Mouse (Mus musculus) megakaryocyte, embryonic 14.5 days (primary cell): Measurements from ENCODE around the gene Tmem86b. TPM values are rescaled to one million over a fixed set of nuclear protein-coding genes. Genes with fewer than 3 reads are reported as not detected.
A peak's percentile ranks its signal among the peaks of the same experiment; 100 is the strongest.

ENCODE experiments used
- H3K27me3 ChIP-seq: replicated peaks from 2 replicates; pipeline ENCODE3; 2012; ENCODE audit warnings: inconsistent platforms
- H3K36me3 ChIP-seq: replicated peaks from 2 replicates; pipeline ENCODE3; 2012; ENCODE audit warnings: low read length, inconsistent platforms, mixed read lengths
- H3K4me1 ChIP-seq: 2 replicates; pipeline ENCODE4 v1.6.1; 2012; ENCODE audit warnings: inconsistent platforms
- H3K4me3 ChIP-seq: replicated peaks from 2 replicates; pipeline ENCODE3; 2012; ENCODE audit warnings: moderate library complexity, mild to moderate bottlenecking, inconsistent platforms
- H3K9me3 ChIP-seq: 2 replicates; pipeline ENCODE4 v1.6.1; 2012; ENCODE audit warnings: inconsistent platforms
- FLI1 ChIP-seq: IDR thresholded peaks from 2 replicates; pipeline ENCODE4 v1.6.1; 2012; ENCODE audit warnings: low read length, inconsistent platforms, mixed read lengths
- GATA1 ChIP-seq: IDR thresholded peaks from 3 replicates; pipeline ENCODE4 v1.6.1; 2012; ENCODE audit warnings: mixed read lengths, low read length, inconsistent platforms, borderline replicate concordance
- polyA plus RNA-seq: library from polyadenylated mRNA; stranded (reverse); fragments of >175 nt; gene quantifications from 2 replicates; pipeline ENCODE4 v1.2.3, GENCODE M21; 2012; ENCODE audit warnings: low replicate concordance; ENCODE audit not compliant: insufficient read depth

Gene Tmem86b
- 5.3 and 15.1 TPM in 2 replicates for polyA plus RNA-seq

DNA sequence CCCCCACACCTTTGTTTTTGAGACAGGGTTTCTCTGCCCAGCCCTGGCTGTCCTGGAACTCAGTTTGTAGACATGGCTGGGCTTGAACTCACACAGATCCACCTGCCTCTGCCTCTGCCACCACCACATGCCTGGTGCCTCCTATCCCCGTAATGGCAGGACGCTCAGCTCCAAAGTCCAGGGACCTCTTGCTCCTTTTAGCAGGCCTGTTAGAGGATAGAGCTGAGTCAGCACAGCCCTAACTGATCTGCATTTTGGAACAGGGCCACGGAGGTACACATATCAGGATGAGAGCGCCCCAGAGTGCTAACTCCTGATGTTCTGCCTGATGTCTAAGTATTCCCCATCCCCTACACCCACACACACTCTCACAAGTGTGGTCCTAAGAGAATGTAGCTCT lies at the start of gene Tmem86b:
Gene Tmem86b, minus strand, starts transcription at position 392 of the 400 bp plus-strand sequence.
- TF ChIP-seq GATA1 (no peak), FLI1 (no peak)
- H3K36me3 ChIP-seq = peaks cover 97% of the 10 kb centered on the region
- no peaks in the 10 kb centered on the region for H3K9me3 ChIP-seq
- H3K27me3 ChIP-seq = no peaks in the 10 kb centered on the region
- peaks cover 90% of the 10 kb centered on the region for H3K4me1 ChIP-seq
- peak within 1 kb of the TSS; percentile 46 for H3K4me3 ChIP-seq

DNA sequence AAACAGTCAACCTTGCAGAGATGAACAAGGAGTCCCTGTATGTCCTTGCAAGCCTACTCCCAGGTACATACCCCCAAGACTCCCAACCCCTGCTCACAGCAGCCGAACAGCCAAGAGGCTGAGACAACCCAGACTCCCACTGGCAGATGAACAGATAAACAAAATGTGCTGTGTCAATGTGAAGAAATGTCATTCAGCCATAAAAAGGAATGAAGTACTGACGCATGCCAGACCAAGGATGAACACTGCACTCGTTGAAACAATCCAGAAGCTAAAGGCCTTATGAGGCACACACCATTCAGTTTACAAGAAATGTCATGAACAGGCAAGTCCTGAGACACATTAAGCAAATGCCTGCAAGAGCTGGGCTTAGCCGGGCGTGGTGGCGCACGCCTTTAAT lies 44.0 kb upstream of the Tmem86b start:
- peaks cover 25% of the 10 kb centered on the region for H3K4me1 ChIP-seq
- TF ChIP-seq FLI1 (no peak), GATA1 (no peak)
- no peaks in the 10 kb centered on the region for H3K27me3 ChIP-seq
- no peaks in the 10 kb centered on the region for H3K9me3 ChIP-seq
- no peak overlapping the region for H3K4me3 ChIP-seq
- peaks cover 69% of the 10 kb centered on the region for H3K36me3 ChIP-seq

DNA sequence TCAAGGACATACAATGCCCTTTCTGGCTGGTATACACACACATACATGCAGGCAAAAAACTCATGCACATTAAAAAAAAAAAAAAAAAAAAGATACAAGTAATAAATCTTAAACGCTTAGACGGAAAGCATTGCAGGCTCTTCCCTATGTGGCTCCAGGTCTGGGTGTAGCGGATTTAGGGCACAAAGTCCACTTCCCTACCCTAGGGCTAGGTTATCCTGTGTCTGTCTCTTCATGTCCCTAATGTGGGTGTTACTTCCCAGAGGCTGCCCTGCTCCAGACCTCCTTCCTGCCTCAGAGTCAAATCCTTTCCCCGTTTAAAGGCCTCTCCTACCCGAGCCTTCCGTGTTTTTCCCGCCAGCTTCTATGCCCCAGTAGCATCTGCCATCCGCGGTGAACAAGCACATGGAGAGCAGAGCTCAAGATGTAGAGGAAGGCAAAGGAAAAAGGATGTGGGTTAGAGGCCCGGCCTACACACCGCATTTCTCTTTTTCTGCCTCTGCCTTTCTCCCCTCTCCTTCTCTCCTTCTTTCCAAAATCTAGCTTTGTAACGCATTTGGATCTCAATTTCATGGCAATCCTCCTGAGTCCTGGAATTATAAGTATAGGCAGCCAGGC lies 43.0 kb upstream of the Tmem86b start:
- no peak for TF ChIP-seq FLI1
- peaks cover 25% of the 10 kb centered on the region for H3K4me1 ChIP-seq
- no peaks in the 10 kb centered on the region for H3K27me3 ChIP-seq
- no peaks in the 10 kb centered on the region for H3K9me3 ChIP-seq
- H3K4me3 ChIP-seq = no peak overlapping the region
- H3K36me3 ChIP-seq = peaks cover 70% of the 10 kb centered on the region

DNA sequence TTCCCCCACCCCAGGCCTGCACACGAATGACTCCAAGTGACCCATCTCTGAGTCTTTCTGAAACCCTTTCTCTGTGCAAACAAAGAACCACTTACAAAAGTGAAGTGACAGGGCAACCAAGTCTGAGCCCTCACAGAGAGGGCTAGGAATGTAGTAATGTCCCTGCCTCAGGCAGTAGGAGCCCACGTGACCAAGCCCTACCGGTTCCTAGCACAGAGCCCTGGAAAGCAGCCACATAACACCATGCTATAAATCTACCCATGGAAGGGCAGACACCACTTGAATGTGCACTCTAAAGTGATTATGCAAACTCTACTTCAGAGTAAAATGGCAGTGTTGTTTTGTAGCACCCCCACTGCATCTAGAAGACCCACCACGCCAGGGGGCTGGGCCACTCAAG lies 40.7 kb upstream of the Tmem86b start:
- TF ChIP-seq FLI1 (no peak), GATA1 (no peak)
- Histone ChIP-seq H3K4me1 (peaks cover 25% of the 10 kb centered on the region), H3K9me3 (no peaks in the 10 kb centered on the region), H3K27me3 (no peaks in the 10 kb centered on the region), H3K36me3 (peaks cover 67% of the 10 kb centered on the region), H3K4me3 (no peak overlapping the region)

DNA sequence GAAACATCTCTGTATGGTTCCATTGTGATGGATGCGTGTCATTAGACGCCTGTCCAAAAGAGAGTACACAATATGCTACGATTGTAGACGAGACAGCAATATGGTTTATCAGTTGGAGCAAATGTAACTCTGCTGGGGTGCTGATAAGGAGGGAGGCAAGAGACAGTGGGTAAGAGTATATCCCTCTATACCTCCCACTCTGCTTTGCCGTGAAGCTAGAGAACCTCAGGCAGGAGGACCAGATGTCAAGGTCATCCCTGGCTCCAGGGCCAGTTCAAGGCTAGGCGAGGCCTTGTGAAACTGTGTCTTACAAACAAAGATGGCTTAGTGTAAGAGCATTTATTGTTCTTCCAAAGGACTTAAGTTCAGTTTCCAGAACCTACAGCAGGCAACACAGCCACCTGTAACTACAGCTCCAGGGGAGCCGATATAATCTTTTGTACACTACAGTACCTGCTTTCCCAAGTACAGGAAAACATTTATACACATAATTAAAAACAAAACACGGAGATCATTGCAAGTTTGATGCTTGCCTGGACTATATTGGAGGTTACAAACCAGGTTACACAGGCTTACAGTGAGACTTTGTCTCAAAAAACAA lies 39.5 kb upstream of the Tmem86b start:
- Histone ChIP-seq H3K36me3 (peaks cover 67% of the 10 kb centered on the region), H3K4me1 (peaks cover 25% of the 10 kb centered on the region), H3K4me3 (no peak overlapping the region), H3K27me3 (no peaks in the 10 kb centered on the region), H3K9me3 (no peaks in the 10 kb centered on the region)
- TF ChIP-seq FLI1 = no peak
- TF ChIP-seq GATA1 = no peak

DNA sequence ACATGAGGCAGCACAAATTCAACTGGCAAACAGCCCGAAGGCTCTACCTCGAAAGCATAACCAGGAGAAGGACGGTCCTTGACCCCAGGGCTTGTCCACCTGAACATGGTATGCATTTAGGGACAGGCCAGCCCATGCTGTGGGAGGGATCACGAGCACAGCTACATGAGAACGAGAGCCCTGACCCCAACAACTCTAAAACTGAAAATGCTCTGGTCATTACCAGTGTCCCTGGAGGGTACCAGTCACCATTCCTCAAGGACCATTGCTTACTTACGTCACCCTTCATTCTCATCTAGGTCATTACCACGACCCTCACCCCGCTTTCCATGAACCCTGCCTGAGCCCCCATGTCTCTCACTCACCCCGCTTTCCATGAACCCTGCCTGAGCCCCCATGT lies 37.9 kb upstream of the Tmem86b start:
- Histone ChIP-seq H3K4me3 (no peak overlapping the region), H3K9me3 (no peaks in the 10 kb centered on the region), H3K27me3 (no peaks in the 10 kb centered on the region), H3K4me1 (peaks cover 13% of the 10 kb centered on the region), H3K36me3 (peaks cover 64% of the 10 kb centered on the region)
- no peak for TF ChIP-seq GATA1
- TF ChIP-seq FLI1 = no peak

DNA sequence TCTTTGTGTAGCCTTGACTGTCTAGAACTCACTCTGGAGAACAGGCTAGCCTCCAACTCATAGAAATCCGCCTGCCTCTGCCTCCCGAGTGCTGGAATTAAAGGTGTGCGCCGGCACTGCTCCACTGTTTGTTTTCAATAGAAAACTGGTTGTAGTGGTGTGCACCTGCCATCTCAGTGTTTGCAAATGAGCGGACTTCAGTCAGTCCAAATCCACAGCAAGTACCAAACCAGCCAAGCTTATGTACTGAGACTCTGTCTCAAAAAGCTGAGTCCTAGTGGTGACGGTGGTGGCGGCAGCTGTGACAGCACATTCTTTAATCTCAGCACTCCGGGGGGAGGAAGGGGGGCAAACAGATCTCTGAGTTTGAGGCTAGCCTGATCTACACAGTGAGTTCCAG lies 37.3 kb upstream of the Tmem86b start:
- H3K4me3 ChIP-seq = no peak overlapping the region
- no peak for TF ChIP-seq GATA1
- no peak for TF ChIP-seq FLI1
- peaks cover 63% of the 10 kb centered on the region for H3K36me3 ChIP-seq
- no peaks in the 10 kb centered on the region for H3K9me3 ChIP-seq
- H3K27me3 ChIP-seq = no peaks in the 10 kb centered on the region
- peaks cover 13% of the 10 kb centered on the region for H3K4me1 ChIP-seq

DNA sequence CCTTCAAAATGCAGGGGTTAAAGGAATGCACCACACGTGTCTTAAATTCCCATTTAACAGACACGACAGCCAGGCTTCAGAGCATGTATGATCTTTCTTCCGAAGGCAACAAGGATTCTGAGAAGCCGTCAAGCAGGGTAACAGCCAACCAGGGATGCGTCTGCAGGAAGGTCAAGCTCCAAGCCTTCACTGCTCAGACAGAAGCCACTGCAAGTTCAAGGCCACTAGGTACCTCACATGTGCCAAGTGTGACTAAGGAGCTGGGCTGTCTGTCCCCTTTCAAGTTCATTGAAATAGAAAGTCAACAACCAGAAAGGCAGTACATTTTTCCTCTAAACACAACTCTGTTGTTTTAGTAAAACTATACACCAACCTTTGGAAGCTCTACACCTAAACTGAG lies 35.6 kb upstream of the Tmem86b start:
- TF ChIP-seq GATA1 (no peak), FLI1 (no peak)
- Histone ChIP-seq H3K9me3 (no peaks in the 10 kb centered on the region), H3K27me3 (no peaks in the 10 kb centered on the region), H3K4me3 (no peak overlapping the region), H3K36me3 (peaks cover 65% of the 10 kb centered on the region), H3K4me1 (peaks cover 14% of the 10 kb centered on the region)

DNA sequence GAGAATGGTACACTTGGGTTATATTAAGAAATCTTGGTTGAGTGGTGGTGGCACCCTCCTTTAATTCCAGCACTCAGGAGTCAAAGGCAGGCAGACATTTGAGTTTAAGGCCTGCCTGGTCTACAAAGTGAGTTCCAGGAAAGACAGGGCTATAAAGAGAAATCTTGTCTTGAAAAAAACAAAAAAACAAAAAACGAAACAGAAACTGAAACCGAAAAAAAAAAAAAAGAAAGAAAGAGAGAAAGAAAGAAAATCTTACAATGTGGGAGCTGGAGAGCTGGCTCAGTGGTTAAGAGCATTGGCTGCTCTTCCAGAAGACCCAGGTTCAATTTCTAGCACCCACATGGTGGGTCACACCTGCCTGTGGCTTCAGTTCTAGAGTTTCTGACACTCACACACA lies 32.5 kb upstream of the Tmem86b start:
- H3K36me3 ChIP-seq = peaks cover 49% of the 10 kb centered on the region
- TF ChIP-seq FLI1 = no peak
- no peak for TF ChIP-seq GATA1

DNA sequence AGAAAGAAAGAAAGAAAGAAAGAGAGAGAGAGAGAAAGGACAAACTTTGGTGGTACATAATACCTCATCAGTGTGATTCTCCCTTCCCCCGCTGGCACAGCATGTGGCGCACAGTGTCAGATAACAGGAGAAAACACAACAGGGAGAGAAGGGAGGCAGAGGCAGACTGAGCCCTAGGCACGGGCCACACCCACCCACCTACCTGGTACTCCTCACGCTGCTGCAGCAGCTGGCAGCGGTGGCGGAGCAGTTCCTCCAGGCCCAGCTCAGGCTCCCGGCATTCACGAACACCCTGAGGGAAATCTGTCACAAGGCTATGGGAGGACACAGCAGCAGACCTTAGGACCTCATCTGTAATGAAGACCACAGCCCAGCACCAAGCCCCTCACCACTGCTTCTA lies 32.0 kb upstream of the Tmem86b start:
- TF ChIP-seq GATA1 (no peak), FLI1 (no peak)
- peaks cover 45% of the 10 kb centered on the region for H3K36me3 ChIP-seq
- no peaks in the 10 kb centered on the region for H3K27me3 ChIP-seq
- no peak overlapping the region for H3K4me3 ChIP-seq
- no peaks in the 10 kb centered on the region for H3K9me3 ChIP-seq
- peaks cover 26% of the 10 kb centered on the region for H3K4me1 ChIP-seq

More for the DNA sequence above, 32.5 kb upstream of the Tmem86b start:
- H3K9me3 ChIP-seq = no peaks in the 10 kb centered on the region
- no peaks in the 10 kb centered on the region for H3K27me3 ChIP-seq
- H3K4me3 ChIP-seq = no peak overlapping the region
- peaks cover 26% of the 10 kb centered on the region for H3K4me1 ChIP-seq

DNA sequence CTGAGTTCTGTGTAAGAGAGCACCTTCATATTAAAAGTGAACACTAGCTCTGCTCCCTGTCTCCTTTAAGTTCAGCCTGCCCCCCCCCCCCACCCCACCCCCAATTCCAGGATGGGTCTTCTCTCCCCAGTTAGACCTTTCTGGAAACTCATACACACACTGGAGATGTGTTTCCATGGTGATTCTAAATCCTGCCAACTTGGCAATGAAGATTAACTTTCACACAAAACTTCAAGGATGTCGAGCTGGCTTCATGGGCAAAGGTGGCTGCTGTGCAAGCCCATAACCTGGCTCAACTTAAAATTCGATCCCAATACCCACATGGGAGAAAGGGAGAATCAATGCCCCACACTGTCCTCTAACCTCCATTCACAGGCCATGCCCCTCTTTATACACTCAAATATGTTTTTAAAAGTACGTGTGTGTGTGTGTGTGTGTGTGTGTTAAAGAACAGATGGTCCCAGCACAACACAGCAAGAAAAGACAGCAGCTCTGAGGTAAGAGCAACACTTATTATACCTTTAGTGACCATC lies 28.8 kb upstream of the Tmem86b start:
- TF ChIP-seq GATA1 (no peak), FLI1 (no peak)
- peak overlapping the region; percentile 98 for H3K4me3 ChIP-seq
- H3K27me3 ChIP-seq = no peaks in the 10 kb centered on the region
- no peaks in the 10 kb centered on the region for H3K9me3 ChIP-seq
- H3K4me1 ChIP-seq = peaks cover 51% of the 10 kb centered on the region
- H3K36me3 ChIP-seq = peaks cover 45% of the 10 kb centered on the region
